Mouse (Mus musculus): ENCODE results near the gene Rsph14. TPM values are rescaled to one million over a fixed set of nuclear protein-coding genes. Genes with fewer than 3 reads are reported as not detected.

The Rsph14 gene
- polyA plus RNA-seq, 1 experiment, result not detected

DNA sequence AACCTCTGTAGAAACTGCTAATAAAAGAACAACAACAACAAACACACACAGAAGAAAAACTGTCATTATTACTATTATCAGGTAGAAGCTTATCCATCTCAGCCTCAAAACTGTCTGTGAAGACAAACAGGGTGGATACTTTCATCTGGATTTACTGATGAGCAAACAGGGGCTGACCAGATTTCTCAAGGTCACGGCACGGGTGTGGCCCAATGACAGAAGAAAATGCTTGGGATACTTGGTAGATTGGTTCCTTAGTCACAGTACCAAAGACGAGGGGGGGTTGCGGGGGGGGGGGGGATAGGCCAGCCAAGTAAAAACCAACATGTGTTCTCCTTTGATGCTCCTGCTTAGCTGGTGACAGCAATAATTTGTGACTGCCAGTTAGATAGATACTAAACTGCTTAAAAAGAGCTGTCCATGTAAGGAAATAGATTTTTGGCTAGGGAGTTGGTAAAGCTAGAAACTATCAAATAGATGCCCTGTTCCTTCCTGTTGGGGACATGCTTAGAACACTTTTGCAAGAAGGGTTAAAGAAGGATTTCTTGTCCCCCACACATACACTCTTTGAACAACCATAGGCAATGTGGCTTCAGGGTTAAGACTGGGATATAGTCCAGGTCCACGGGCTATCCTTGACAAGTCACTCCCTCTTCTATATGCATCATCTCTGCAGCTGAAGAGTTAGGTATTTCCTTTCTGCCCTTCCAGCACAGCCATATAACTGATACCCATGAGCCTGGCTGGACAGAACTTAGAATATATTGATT, 856 bp downstream of the Rsph14 start:
- no peak for TF ChIP-seq CTCF (IDR thresholded peaks at IDR 0.05; ENCODE audit: low read depth, low read length)
- no peak for TF ChIP-seq POLR2A (IDR thresholded peaks at IDR 0.05; ENCODE audit: borderline replicate concordance, low read depth, low read length)
- Histone ChIP-seq H3K4me3 (ENCODE audit: insufficient read depth, low read length) (no peak overlapping the region), H3K4me1 (ENCODE audit: control insufficient read depth, insufficient read depth, low read length) (no peaks in the 10 kb centered on the region), H3K27ac (ENCODE audit: insufficient read depth, low read depth, low read length) (no peak overlapping the region)

DNA sequence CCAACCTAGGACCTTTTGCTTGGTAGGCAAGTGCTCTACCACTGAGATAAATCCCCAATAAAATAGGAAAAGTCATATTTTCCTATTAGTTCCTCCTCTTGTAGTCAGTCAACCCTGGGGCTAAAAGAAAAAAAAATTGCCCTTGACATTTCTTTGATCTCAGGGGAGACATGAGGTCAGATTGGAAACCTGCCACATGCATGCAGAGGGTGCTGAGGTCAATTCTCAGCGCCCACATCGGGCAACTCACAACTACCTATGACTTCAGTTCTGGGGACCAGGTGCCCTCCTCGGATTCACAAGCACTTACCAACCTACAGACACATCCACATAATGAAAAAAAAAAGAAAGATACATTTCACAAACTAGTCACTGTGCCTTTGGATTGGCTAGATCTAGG, 2.2 kb downstream of the Rsph14 start:
- Histone ChIP-seq H3K4me3 (ENCODE audit: insufficient read depth, low read length) (no peak overlapping the region), H3K27ac (ENCODE audit: insufficient read depth, low read depth, low read length) (no peak overlapping the region), H3K4me1 (ENCODE audit: control insufficient read depth, insufficient read depth, low read length) (no peaks in the 10 kb centered on the region)
- no peak for TF ChIP-seq CTCF (IDR thresholded peaks at IDR 0.05; ENCODE audit: low read depth, low read length)
- no peak for TF ChIP-seq POLR2A (IDR thresholded peaks at IDR 0.05; ENCODE audit: borderline replicate concordance, low read depth, low read length)

DNA sequence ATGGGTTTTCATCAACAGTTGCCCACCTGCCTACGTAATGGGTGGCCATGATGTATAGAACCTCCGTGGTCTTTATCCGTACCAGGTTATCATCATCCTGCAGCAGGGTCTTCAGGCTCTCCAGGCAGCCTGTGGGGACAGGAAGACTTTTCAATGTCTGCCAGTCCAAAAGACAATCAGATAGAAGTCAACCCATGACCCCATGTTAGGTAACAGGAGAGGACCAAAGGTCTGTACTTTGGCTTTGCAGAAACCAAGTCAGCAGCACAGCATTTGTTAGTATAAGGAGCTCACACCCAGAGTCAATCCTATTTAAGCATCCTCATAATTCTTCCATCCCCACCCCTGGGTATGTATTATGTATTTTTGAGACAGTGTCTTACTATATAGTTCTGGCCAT, 2.7 kb downstream of the Rsph14 start:
- H3K4me3 ChIP-seq (ENCODE audit: insufficient read depth, low read length), result no peak overlapping the region
- H3K27ac ChIP-seq (ENCODE audit: insufficient read depth, low read depth, low read length), result no peak overlapping the region
- H3K4me1 ChIP-seq (ENCODE audit: control insufficient read depth, insufficient read depth, low read length), result no peaks in the 10 kb centered on the region
- TF ChIP-seq POLR2A (IDR thresholded peaks at IDR 0.05; ENCODE audit: borderline replicate concordance, low read depth, low read length), result no peak
- no peak for TF ChIP-seq CTCF (IDR thresholded peaks at IDR 0.05; ENCODE audit: low read depth, low read length)

DNA sequence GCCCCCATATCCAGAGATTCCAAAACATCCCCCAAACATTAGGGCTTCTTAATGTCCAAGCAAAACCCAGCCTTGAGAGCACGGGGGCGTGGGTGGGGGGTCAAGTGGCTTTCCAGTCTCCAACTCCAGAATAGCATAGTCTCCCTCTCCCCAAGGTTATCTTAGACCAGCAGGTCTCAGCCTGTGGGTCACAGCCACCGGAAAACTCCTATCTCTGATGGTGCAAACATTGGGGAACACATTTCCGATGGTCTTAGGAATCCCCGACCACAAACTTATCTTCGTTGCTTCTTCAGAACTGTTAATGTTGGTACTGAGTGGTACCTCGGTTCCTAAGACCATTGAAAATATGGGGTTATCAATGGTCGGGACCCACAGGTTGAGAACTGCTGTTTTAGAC, 3.6 kb downstream of the Rsph14 start:
- Histone ChIP-seq H3K27ac (ENCODE audit: insufficient read depth, low read depth, low read length) (no peak overlapping the region), H3K4me1 (ENCODE audit: control insufficient read depth, insufficient read depth, low read length) (no peaks in the 10 kb centered on the region), H3K4me3 (ENCODE audit: insufficient read depth, low read length) (no peak overlapping the region)
- TF ChIP-seq CTCF (IDR thresholded peaks at IDR 0.05; ENCODE audit: low read depth, low read length), result no peak
- no peak for TF ChIP-seq POLR2A (IDR thresholded peaks at IDR 0.05; ENCODE audit: borderline replicate concordance, low read depth, low read length)

DNA sequence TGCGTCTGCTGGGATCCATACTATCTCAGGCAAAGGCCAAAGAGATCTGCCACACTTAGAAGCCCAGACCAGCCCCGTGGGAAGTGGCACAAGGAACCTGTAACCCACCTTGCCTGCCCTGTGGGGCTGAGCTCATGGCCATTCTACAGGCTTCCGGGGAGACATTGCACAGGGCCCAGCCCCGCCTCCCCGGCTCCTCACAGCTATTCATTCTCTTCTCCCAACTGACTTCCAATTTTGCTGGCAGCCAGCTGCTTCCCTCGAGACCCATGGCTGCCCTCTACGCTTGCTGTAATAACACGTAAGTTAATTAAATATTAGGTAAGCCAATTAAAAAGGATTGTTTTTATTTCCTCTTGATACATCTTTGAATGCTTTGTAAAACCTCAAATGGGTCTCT, 5.9 kb downstream of the Rsph14 start:
- no peak for TF ChIP-seq CTCF (IDR thresholded peaks at IDR 0.05; ENCODE audit: low read depth, low read length)
- TF ChIP-seq POLR2A (IDR thresholded peaks at IDR 0.05; ENCODE audit: borderline replicate concordance, low read depth, low read length), result no peak
- Histone ChIP-seq H3K27ac (ENCODE audit: insufficient read depth, low read depth, low read length) (no peak overlapping the region), H3K4me1 (ENCODE audit: control insufficient read depth, insufficient read depth, low read length) (no peaks in the 10 kb centered on the region), H3K4me3 (ENCODE audit: insufficient read depth, low read length) (no peak overlapping the region)

DNA sequence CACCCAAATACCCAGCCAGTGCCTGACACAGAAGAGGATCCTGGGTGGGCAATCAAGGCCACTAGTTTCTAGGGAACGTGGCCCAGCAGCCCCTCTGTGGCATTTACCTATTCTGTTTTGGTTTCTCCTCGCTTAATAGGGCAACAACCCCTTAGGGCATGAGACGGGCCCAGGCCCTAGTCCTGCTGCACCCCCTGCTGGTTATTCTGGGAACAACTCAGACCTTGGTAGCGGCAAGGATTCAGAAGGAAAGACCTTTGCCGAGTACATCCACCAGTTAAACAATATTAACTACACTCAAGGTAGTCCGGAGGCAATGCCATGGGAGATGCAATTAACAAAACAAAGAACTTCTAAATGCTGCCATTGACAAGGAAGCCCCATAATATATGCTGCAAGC, 11.2 kb downstream of the Rsph14 start:
- H3K4me3 ChIP-seq (ENCODE audit: insufficient read depth, low read length), result no peak overlapping the region
- TF ChIP-seq CTCF (IDR thresholded peaks at IDR 0.05; ENCODE audit: low read depth, low read length), result peak; percentile 44; the same call in 1 of the 2 replicates
- TF ChIP-seq POLR2A (IDR thresholded peaks at IDR 0.05; ENCODE audit: borderline replicate concordance, low read depth, low read length), result no peak
- no peak overlapping the region for H3K27ac ChIP-seq (ENCODE audit: insufficient read depth, low read depth, low read length)
- H3K4me1 ChIP-seq (ENCODE audit: control insufficient read depth, insufficient read depth, low read length), result no peaks in the 10 kb centered on the region

DNA sequence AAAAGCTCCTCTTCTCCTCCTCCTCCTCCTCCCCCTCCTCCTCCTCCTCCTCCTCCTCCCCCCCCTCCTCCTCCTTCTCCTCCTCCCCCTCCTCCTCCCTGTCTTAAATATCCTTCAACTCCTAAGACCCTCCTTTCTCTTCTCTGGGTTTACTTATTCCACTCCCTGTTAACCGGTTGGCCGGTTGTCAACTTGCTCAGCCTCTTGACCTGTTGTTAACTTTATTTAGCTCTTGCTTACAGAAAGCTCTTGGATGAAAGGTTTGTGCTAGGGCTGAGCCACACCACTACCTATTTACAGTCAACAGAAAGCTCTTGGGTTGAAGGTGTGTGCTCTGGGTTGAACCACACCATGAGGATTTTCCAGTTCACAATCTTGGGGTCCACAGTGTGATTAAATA, 12.1 kb downstream of the Rsph14 start:
- no peak overlapping the region for H3K27ac ChIP-seq (ENCODE audit: insufficient read depth, low read depth, low read length)
- TF ChIP-seq CTCF (IDR thresholded peaks at IDR 0.05; ENCODE audit: low read depth, low read length) (no peak), POLR2A (IDR thresholded peaks at IDR 0.05; ENCODE audit: borderline replicate concordance, low read depth, low read length) (no peak)
- H3K4me3 ChIP-seq (ENCODE audit: insufficient read depth, low read length), result no peak overlapping the region
- H3K4me1 ChIP-seq (ENCODE audit: control insufficient read depth, insufficient read depth, low read length), result no peaks in the 10 kb centered on the region

DNA sequence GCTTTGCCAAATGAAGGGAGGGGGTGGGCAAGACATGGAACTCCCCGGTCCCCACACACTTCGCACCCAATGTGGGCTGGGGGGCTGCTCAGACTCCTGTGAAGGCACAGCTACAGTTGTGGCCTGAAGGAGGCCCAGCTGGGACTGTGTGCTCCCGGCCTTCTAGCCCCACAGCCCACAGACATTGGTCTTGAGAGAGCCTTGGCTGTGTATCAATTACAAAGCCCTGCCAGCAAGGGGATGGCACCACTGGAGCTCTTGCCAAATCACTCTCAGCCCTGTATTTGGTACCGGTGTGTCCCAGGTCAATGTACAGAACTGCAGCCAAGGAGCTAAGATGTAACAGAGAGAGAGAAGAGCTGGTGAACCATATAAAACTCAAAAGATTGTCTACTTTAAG, 15.9 kb downstream of the Rsph14 start:
- no peak overlapping the region for H3K27ac ChIP-seq (ENCODE audit: insufficient read depth, low read depth, low read length)
- TF ChIP-seq POLR2A (IDR thresholded peaks at IDR 0.05; ENCODE audit: borderline replicate concordance, low read depth, low read length) (no peak), CTCF (IDR thresholded peaks at IDR 0.05; ENCODE audit: low read depth, low read length) (no peak)
- no peaks in the 10 kb centered on the region for H3K4me1 ChIP-seq (ENCODE audit: control insufficient read depth, insufficient read depth, low read length)
- no peak overlapping the region for H3K4me3 ChIP-seq (ENCODE audit: insufficient read depth, low read length)

DNA sequence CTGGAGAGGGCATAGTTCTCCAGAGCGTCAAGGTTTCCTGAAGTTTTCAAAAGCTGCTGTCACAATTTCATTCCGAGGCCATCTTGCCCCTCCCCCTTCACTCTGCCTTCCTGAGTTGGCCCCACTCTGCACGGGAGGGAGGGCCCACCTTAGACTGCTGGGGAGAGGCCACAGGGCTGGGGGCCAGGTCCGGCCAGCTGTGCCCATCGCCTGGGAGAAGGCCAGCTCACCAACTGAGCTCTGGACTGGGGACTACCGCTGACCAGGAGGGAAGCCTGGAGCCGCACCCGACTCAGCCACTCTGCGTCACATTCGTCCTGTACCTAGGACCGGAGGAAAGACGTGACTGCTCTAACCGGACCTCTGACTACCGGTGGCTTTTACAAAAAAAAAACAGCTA, 16.9 kb downstream of the Rsph14 start:
- H3K4me1 ChIP-seq (ENCODE audit: control insufficient read depth, insufficient read depth, low read length), result no peaks in the 10 kb centered on the region
- H3K4me3 ChIP-seq (ENCODE audit: insufficient read depth, low read length), result no peak overlapping the region
- no peak for TF ChIP-seq POLR2A (IDR thresholded peaks at IDR 0.05; ENCODE audit: borderline replicate concordance, low read depth, low read length)
- TF ChIP-seq CTCF (IDR thresholded peaks at IDR 0.05; ENCODE audit: low read depth, low read length), result no peak
- H3K27ac ChIP-seq (ENCODE audit: insufficient read depth, low read depth, low read length), result no peak overlapping the region

DNA sequence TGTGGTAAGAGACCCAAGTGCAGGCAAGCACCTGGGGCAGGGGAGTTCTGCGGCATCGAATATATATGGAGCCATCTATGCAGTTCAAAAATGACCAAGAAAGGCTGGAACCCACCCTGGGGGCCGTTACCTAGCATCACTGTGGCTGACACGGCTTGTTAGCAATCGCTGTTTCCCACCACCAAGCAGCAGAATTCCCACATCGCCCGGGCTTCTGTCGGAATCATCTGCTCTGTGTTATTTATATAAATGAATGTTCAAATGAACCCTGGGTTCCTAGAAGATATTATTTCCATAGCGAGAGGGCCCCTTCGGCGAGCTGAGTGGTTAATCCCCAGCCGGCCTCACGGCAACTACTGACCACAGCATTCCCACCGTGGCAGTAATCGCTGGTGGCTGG, 21.7 kb downstream of the Rsph14 start:
- H3K4me3 ChIP-seq (ENCODE audit: insufficient read depth, low read length), result no peak overlapping the region
- H3K27ac ChIP-seq (ENCODE audit: insufficient read depth, low read depth, low read length), result no peak overlapping the region
- TF ChIP-seq POLR2A (IDR thresholded peaks at IDR 0.05; ENCODE audit: borderline replicate concordance, low read depth, low read length) (no peak), CTCF (IDR thresholded peaks at IDR 0.05; ENCODE audit: low read depth, low read length) (no peak)
- no peaks in the 10 kb centered on the region for H3K4me1 ChIP-seq (ENCODE audit: control insufficient read depth, insufficient read depth, low read length)

All from bone marrow macrophage, adult 2 months (primary cell).